Mouse (Mus musculus): Measurements from ENCODE around the gene Klhl2.

- TF ChIP-seq USF1 (IDR thresholded peaks at IDR 0.05; ENCODE audit: low read depth) (no peak), POLR2A (IDR thresholded peaks at IDR 0.05; ENCODE audit: insufficient read length, low read depth) (no peak), TCF3 (IDR thresholded peaks at IDR 0.05; ENCODE audit: insufficient read length, low read depth) (no peak), E2F4 (IDR thresholded peaks at IDR 0.05; ENCODE audit: insufficient read depth) (no peak), POLR2AphosphoS2 (IDR thresholded peaks at IDR 0.05; ENCODE audit: insufficient read length, low read depth) (no peak), MYOD1 (IDR thresholded peaks at IDR 0.05; ENCODE audit: control insufficient read depth in 1 of 3, insufficient read length in 2 of 3, low read depth in 2 of 3) (no peak), SRF (IDR thresholded peaks at IDR 0.05; ENCODE audit: control insufficient read depth, insufficient read length, low read depth) (no peak), CEBPB (IDR thresholded peaks at IDR 0.05; ENCODE audit: insufficient read depth, poor library complexity, severe bottlenecking) (no peak), MAX (IDR thresholded peaks at IDR 0.05; ENCODE audit: low read depth) (no peak), TCF12 (IDR thresholded peaks at IDR 0.05; ENCODE audit: insufficient read depth, poor library complexity, severe bottlenecking) (no peak), MYOG (IDR thresholded peaks at IDR 0.05; ENCODE audit: control insufficient read depth in 1 of 3, insufficient read depth in 1 of 3, insufficient read length in 2 of 3, low read depth in 2 of 3) (no peak)
These were observed 131.9 kb downstream of the Klhl2 start for GRCm38 (mm10) chr8:64717868-64718267.
